Mouse (Mus musculus): ENCODE measurements around the gene Igbp1b.

The Igbp1b gene

GRCm38 (mm10) chr6:138658516-138658915 is at the start of gene Igbp1b:
TSS of gene Igbp1b (minus strand) at chr6:138658544.
- DNase-seq, result no peak

- no peak for DNase-seq
Measured at GRCm38 (mm10) chr6:138682959-138683358, 24.6 kb upstream of the Igbp1b start.

GRCm38 (mm10) chr6:138672704-138673141 is 14.4 kb upstream of the Igbp1b start:
- DNase-seq, result no peak

DNA sequence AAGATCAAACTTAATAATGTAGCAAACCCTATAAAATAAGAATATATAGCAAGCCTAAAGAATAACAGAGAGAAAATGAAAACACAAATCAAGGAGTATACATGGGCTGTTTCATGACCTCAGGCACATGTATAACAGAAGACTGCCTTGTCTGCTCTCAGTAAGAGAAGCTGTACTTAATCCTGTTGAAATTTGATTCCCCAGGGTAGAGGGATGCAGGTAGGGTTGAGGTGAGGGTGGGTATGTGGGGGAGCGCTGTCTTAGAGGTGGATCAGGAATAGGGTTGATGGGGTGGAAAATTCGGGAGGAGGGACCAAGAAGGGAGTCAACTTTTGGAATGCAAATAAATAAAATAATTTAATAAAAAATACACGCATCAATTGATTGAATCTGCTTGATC is 7.1 kb upstream of the Igbp1b start:
- DNase-seq, result no peak

- DNase-seq, result no peak
Measured at GRCm38 (mm10) chr6:138645604-138646003, 12.7 kb downstream of the Igbp1b start.

GRCm38 (mm10) chr6:138639351-138639750 is 19.0 kb downstream of the Igbp1b start:
- DNase-seq, result no peak

DNA sequence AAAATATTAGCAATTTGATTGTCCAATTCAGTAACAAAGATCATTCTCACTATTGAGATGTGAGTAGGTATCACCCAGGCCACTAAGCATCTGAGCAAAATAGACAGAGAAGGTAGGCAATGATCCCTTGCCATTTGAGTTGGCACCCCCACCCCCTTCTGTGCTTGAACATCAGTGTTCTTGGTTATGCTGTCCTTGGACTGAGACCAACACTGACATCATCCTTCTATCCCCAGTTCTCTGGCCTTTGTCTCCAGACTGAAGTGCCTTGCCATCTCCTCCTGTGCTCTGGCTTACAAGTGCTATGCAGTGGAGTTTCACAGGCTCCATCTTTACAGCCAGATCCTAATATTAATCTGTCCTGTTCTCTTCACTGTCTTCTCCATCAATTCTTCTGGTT is 37.6 kb downstream of the Igbp1b start:
- peak; percentile 14 for DNase-seq

DNA sequence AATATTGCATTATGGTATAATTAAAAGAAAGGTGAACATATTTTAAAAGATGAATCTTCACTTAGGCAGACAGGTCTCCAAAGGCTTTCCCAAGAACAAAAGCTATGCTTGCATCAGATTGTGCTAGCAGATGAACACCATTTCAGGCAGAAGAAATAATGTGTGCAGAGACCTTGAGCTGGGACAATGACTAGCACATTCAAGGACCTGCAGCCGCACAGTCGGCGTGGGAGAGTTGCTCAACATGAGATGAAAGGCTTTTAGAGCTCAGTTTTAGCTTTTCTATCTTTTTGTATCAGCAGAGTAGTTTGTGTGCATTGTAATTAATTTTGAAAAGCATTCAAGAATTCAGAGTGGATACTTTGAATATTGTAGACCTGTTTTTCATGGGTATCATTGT is 39.9 kb downstream of the Igbp1b start:
- DNase-seq, result no peak

Measured in cerebellum, postnatal 10 days (tissue).